In the genomic region with DNA sequence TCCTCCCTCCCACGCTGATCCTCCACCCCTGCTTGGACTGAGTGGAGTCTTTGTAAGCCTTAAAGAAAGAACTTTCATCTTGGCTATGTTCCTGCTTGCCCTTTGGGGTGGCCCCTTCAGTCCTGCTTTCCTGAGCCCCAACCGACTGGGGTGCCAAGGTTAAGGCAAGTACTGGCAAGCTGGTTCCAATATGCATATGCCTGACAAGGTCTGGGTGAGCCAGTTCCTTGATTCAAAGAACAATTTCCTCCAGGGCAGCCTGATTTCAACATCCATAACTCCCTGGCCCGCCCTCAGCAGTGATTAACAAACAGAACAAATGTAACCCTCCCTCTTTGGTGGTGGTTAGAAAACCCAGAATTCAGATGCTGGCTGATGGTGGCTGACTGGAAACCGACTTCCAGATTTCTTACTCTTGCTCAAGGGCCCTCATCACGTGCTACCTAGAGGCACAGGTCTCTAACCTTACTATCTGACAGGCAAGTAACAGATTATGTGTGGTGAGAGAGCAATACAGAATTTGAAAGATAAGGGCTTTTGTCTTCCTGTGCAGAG, we compare ENCODE assay signal across 9 mouse cellular contexts. TPM values are rescaled to one million over a fixed set of nuclear protein-coding genes. Genes with fewer than 3 reads are reported as not detected.
DNase-seq lines count a peak whose midpoint lies in the region; ATAC-seq and TF ChIP-seq lines count a peak whose summit lies in the region.
"Not testable (repeated sequence)": the region's sequence is repeated elsewhere in the genome, so short reads cannot be mapped to it uniquely, and the experiment has no call there.
"Had no signal": no experiment of that assay in that cellular context is flagged by ENCODE, and none has a peak within 500 bp of the region (broad histone marks: within the 10 kb centered on the region; RNA-seq: fewer than 3 reads in every experiment).

TSS of gene Ugt1a6a (plus strand) at position 353 of the 555 bp plus-strand sequence.

- TF ChIP-seq POLR2A in testis, adult 2 months (IDR thresholded peaks at IDR 0.05; ENCODE audit: control insufficient read depth, low read depth, low read length), result not testable (repeated sequence)

- DNase-seq in 416B (ENCODE audit: low read depth), result peak; percentile 77
- peak; percentile 16 for DNase-seq in brain, embryonic 18.5 days (ENCODE audit: low read depth, low spot score)
- peak; percentile 47 for DNase-seq in forebrain, postnatal 0 days
- peak; percentile 2 for DNase-seq in hindbrain, embryonic 10.5 days (ENCODE audit: low spot score)
- peak; percentile 32 for DNase-seq in kidney, postnatal 10 days
- peak; percentile 66 for DNase-seq in midbrain, postnatal 0 days (ENCODE audit: low spot score)

- H3K9me3 ChIP-seq in forebrain, postnatal 0 days (ENCODE audit: low read length); hindbrain, embryonic 10.5 days; lung, embryonic 16.5 days (ENCODE audit: control insufficient read depth, low read length); midbrain, postnatal 0 days (ENCODE audit: low read length): not testable (repeated sequence)

- H3K9ac ChIP-seq in forebrain, postnatal 0 days; lung, embryonic 16.5 days (ENCODE audit: low read length); midbrain, postnatal 0 days (replicated peaks; ENCODE audit: low read length, poor library complexity, severe bottlenecking): not testable (repeated sequence)

- H3K27me3 ChIP-seq in forebrain, postnatal 0 days (ENCODE audit: insufficient read depth, low read length); hindbrain, embryonic 10.5 days (ENCODE audit: insufficient read depth, poor library complexity, severe bottlenecking); lung, embryonic 16.5 days (ENCODE audit: control insufficient read depth, insufficient read depth, low read depth, low read length); midbrain, postnatal 0 days (ENCODE audit: insufficient read depth, low read length); testis, adult 2 months (ENCODE audit: control insufficient read depth, insufficient read depth, low read length): not testable (repeated sequence)

- 32% methylated on average over 5 of the region's 5 CpGs for WGBS in forebrain, postnatal 0 days
- WGBS in hindbrain, embryonic 10.5 days, result 51% methylated on average over 5 of the region's 5 CpGs
- WGBS in lung, embryonic 16.5 days, result 24% methylated on average over 4 of the region's 5 CpGs
- 41% methylated on average over 5 of the region's 5 CpGs for WGBS in midbrain, postnatal 0 days

- peak; percentile 85 for ATAC-seq in forebrain, postnatal 0 days
- peak; percentile 70 for ATAC-seq in lung, embryonic 16.5 days (ENCODE audit: low read depth)
- peak; percentile 81 for ATAC-seq in midbrain, postnatal 0 days (ENCODE audit: low FRiP score)

- H3K4me1 ChIP-seq in forebrain, postnatal 0 days (ENCODE audit: insufficient read depth); hindbrain, embryonic 10.5 days (replicated peaks); lung, embryonic 16.5 days (replicated peaks; ENCODE audit: control insufficient read depth, insufficient read depth, low read length); midbrain, postnatal 0 days (ENCODE audit: insufficient read depth, low read length); testis, adult 2 months (ENCODE audit: control insufficient read depth, insufficient read depth, low read length): not testable (repeated sequence)

- H3K27ac ChIP-seq in forebrain, postnatal 0 days (ENCODE audit: low read depth, low read length), result peak within 1 kb of the TSS; percentile 45; the same call in 1 of the 2 replicates
- peak within 1 kb of the TSS; percentile 16; the same call in 1 of the 2 replicates for H3K27ac ChIP-seq in hindbrain, embryonic 10.5 days
- peak within 1 kb of the TSS; percentile 75 for H3K27ac ChIP-seq in lung, embryonic 16.5 days (ENCODE audit: low read length)
- H3K27ac ChIP-seq in midbrain, postnatal 0 days (ENCODE audit: low read depth, low read length), result peak within 1 kb of the TSS; percentile 51; the same call in 1 of the 2 replicates
- peak within 1 kb of the TSS; percentile 66 for H3K27ac ChIP-seq in testis, adult 2 months (ENCODE audit: control insufficient read depth, insufficient read depth, low read depth, low read length)

- not testable (repeated sequence) for TF ChIP-seq CTCF in forebrain, postnatal 0 days (IDR thresholded peaks at IDR 0.05; ENCODE audit: low read depth); midbrain, postnatal 0 days (IDR thresholded peaks at IDR 0.05); testis, adult 2 months (IDR thresholded peaks at IDR 0.05; ENCODE audit: control insufficient read depth, insufficient read depth, insufficient replicate concordance, low read depth, low read length)

- H3K4me2 ChIP-seq in forebrain, postnatal 0 days (ENCODE audit: low read depth); lung, embryonic 16.5 days (ENCODE audit: low read depth, low read length); midbrain, postnatal 0 days (ENCODE audit: low read depth, low read length, poor library complexity, severe bottlenecking): not testable (repeated sequence)

- not testable (repeated sequence) for H3K4me3 ChIP-seq in forebrain, postnatal 0 days (ENCODE audit: low read depth, low read length); hindbrain, embryonic 10.5 days; lung, embryonic 16.5 days (ENCODE audit: low read length); midbrain, postnatal 0 days (ENCODE audit: low read depth, low read length); testis, adult 2 months (ENCODE audit: control insufficient read depth, low read depth, low read length)

- not testable (repeated sequence) for H3K36me3 ChIP-seq in forebrain, postnatal 0 days (ENCODE audit: insufficient read depth); hindbrain, embryonic 10.5 days; lung, embryonic 16.5 days (ENCODE audit: control insufficient read depth, insufficient read depth, low read length); midbrain, postnatal 0 days (ENCODE audit: insufficient read depth, low read length); testis, adult 2 months (ENCODE audit: control insufficient read depth, insufficient read depth, low read length)

RNA-seq across cellular contexts. Expression of gene Ugt1a6a, which starts in this region (rescaled TPM):
- total RNA-seq in forebrain, postnatal 0 days (2014; rRNA removed), result 0.69 and 2.0 TPM in 2 replicates
- 3.8 and 5.1 TPM in 2 replicates for polyA plus RNA-seq in forebrain, postnatal 0 days (2015; fragmentation: Nextera tagmentation; extraction: Ambion mirVana)
- polyA plus RNA-seq in hindbrain, embryonic 10.5 days (2016; fragmentation: Nextera tagmentation; extraction: Ambion mirVana), result 0.31 TPM in 1 of 2 replicates, not detected in the other
- polyA plus RNA-seq in lung, embryonic 16.5 days (2015; fragmentation: Nextera tagmentation; extraction: Ambion mirVana), result 3.7 and 3.9 TPM in 2 replicates
- total RNA-seq in midbrain, postnatal 0 days (2014; rRNA removed), result 1.1 and 3.8 TPM in 2 replicates
- polyA plus RNA-seq in midbrain, postnatal 0 days (2015; fragmentation: Nextera tagmentation; extraction: Ambion mirVana), result 1.7 and 2.3 TPM in 2 replicates
- polyA plus RNA-seq in testis, adult 2 months (2012; rRNA removed), result 23.3 and 26.9 TPM in 2 replicates
- polyA plus RNA-seq: erythroblast, embryonic 14.5 days had no signal

Comparison
In these comparisons a context has a peak if more than half of its experiments do, and no peak if none do; other contexts are left out.
1. Peak in DNase-seq and H3K27ac ChIP-seq in hindbrain, embryonic 10.5 days; RNA of the gene not detected or under 1 TPM.
2. DNase-seq: peak in every context shown above with its lines; median percentile 77 in 416B; 66 in midbrain, postnatal 0 days; 47 in forebrain, postnatal 0 days; 32 in kidney, postnatal 10 days; 16 in brain, embryonic 18.5 days; 2 in hindbrain, embryonic 10.5 days.
3. H3K27ac ChIP-seq: peak in every context shown above with its lines; median percentile 75 in lung, embryonic 16.5 days; 66 in testis, adult 2 months; 51 in midbrain, postnatal 0 days; 45 in forebrain, postnatal 0 days; 16 in hindbrain, embryonic 10.5 days.